Mouse (Mus musculus) lung, embryonic 14.5 days (tissue): Measurements from ENCODE around the gene Vps54. TPM values are rescaled to one million over a fixed set of nuclear protein-coding genes. Genes with fewer than 3 reads are reported as not detected.

Experiments used
- ATAC-seq: fragments of 200-750 bp; cut with Nextera tagmentation; 2 replicates; pipeline ENCODE4 v1.8.0; 2017; ENCODE audit warnings: mild to moderate bottlenecking, moderate TSS enrichment, moderate library complexity; ENCODE audit not compliant: insufficient read depth
- DNase-seq: peaks from one replicate; pipeline ENCODE4 v3.0.0-alpha.2; 2015
- H3K27ac ChIP-seq: fragments of 300-500 bp; sonication (generic); 2 replicates; pipeline ENCODE4 v1.5.1; 2014; ENCODE audit warnings: low read depth, mild to moderate bottlenecking, moderate library complexity
- H3K27me3 ChIP-seq: fragments of 300-500 bp; sonication (generic); 2 replicates; pipeline ENCODE4 v1.6.1; 2014; ENCODE audit warnings: low read length, control low read depth; ENCODE audit not compliant: insufficient read depth
- H3K36me3 ChIP-seq: fragments of 300-500 bp; sonication (generic); 2 replicates; pipeline ENCODE4 v1.6.1; 2014; ENCODE audit warnings: control low read depth; ENCODE audit not compliant: insufficient read depth
- H3K4me1 ChIP-seq: fragments of 300-500 bp; sonication (generic); 2 replicates; pipeline ENCODE4 v1.6.1; 2014; ENCODE audit warnings: antibody characterized with exemption, control low read depth; ENCODE audit not compliant: insufficient read depth
- H3K4me2 ChIP-seq: fragments of 300-500 bp; sonication (generic); 2 replicates; pipeline ENCODE4 v1.6.1; 2014; ENCODE audit warnings: mild to moderate bottlenecking
- H3K4me3 ChIP-seq: fragments of 300-500 bp; sonication (generic); 2 replicates; pipeline ENCODE4 v1.5.1; 2014; ENCODE audit warnings: low read depth, low read length
- H3K9ac ChIP-seq: fragments of 300-500 bp; sonication (generic); 2 replicates; pipeline ENCODE4 v1.6.1; 2014
- H3K9me3 ChIP-seq: fragments of 300-500 bp; sonication (generic); 2 replicates; pipeline ENCODE4 v1.6.1; 2016; ENCODE audit warnings: low read depth, low read length, control low read depth
- CTCF ChIP-seq: IDR thresholded peaks from 2 replicates; pipeline ENCODE4 v1.5.1; 2016; ENCODE audit warnings: antibody characterized with exemption, low read depth
- WGBS: fragments of 180-500 bp; shearing (Covaris S2); extraction: QIAGEN DNeasy Blood & Tissue Kit; methylation state at CpG from one replicate; pipeline ENCODE4 v1.1.7; 2014; 5-methylcytosine and 5-hydroxymethylcytosine counted together
- polyA plus RNA-seq: library from polyadenylated mRNA; unstranded; fragments of >200 nt; fragmentation: Nextera tagmentation; extraction: Ambion mirVana; gene quantifications from 2 replicates; pipeline ENCODE4 v1.2.1, GENCODE M21; 2014

Vps54 gene
- polyA plus RNA-seq, 1 experiment from 2014 or later, result 17.9 TPM

DNA sequence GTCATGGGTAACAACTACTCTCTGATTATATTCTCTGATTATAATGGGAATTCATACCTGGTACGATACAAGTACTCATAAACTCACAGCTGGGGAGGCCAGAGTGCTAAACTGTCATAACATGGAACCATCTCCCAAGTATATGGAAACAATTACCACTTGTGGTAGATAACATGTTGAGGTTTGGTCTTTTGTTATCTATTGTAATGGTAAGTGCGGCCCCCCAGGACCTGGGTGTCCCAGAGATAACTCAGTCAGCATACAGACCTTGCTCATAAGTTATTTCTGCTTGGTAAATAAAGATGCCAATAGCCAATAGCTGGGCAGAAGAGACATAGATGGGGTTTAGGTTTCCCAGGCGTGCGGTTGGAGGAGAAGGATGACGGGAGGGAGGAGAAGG, 104.4 kb downstream of the Vps54 start:
- no peaks in the 10 kb centered on the region for H3K27me3 ChIP-seq
- DNase-seq (no peak), ATAC-seq (no peak)
- H3K4me1 ChIP-seq, result no peaks in the 10 kb centered on the region
- H3K36me3 ChIP-seq, result peaks cover 26% of the 10 kb centered on the region
- H3K9me3 ChIP-seq, result no peaks in the 10 kb centered on the region
- 97% methylated on average over 5 of the region's 5 CpGs for WGBS
- no peak overlapping the region for H3K27ac ChIP-seq
- H3K9ac ChIP-seq, result no peak overlapping the region
- no peak overlapping the region for H3K4me2 ChIP-seq
- no peak for TF ChIP-seq CTCF
- H3K4me3 ChIP-seq, result no peak overlapping the region

GRCm38 (mm10) chr11:21346020-21346419, 106.9 kb downstream of the Vps54 start:
- Histone ChIP-seq H3K27me3 (no peaks in the 10 kb centered on the region), H3K4me1 (no peaks in the 10 kb centered on the region), H3K9ac (no peak overlapping the region), H3K9me3 (no peaks in the 10 kb centered on the region), H3K36me3 (peaks cover 36% of the 10 kb centered on the region), H3K4me3 (no peak overlapping the region), H3K4me2 (no peak overlapping the region), H3K27ac (no peak overlapping the region)
- WGBS, result 93% methylated on average over 3 of the region's 3 CpGs
- ATAC-seq (no peak), DNase-seq (no peak)
- TF ChIP-seq CTCF, result no peak

- no peak for ATAC-seq
- H3K9ac ChIP-seq, result no peak overlapping the region
- peaks cover 47% of the 10 kb centered on the region for H3K36me3 ChIP-seq
- no peak for DNase-seq
- TF ChIP-seq CTCF, result no peak
- 81% methylated on average over 2 of the region's 2 CpGs for WGBS
- H3K4me1 ChIP-seq, result no peaks in the 10 kb centered on the region
- no peaks in the 10 kb centered on the region for H3K9me3 ChIP-seq
- no peak overlapping the region for H3K27ac ChIP-seq
- no peak overlapping the region for H3K4me2 ChIP-seq
- H3K4me3 ChIP-seq, result no peak overlapping the region
- H3K27me3 ChIP-seq, result no peaks in the 10 kb centered on the region
These were observed 109.8 kb downstream of the Vps54 start for GRCm38 (mm10) chr11:21348890-21349289.

- no peak for ATAC-seq
- Histone ChIP-seq H3K36me3 (peaks cover 38% of the 10 kb centered on the region), H3K4me3 (no peak overlapping the region), H3K27ac (no peak overlapping the region), H3K27me3 (no peaks in the 10 kb centered on the region), H3K9ac (no peak overlapping the region), H3K9me3 (no peaks in the 10 kb centered on the region), H3K4me2 (no peak overlapping the region), H3K4me1 (no peaks in the 10 kb centered on the region)
- WGBS, result 82% methylated on average over 7 of the region's 7 CpGs
- no peak for DNase-seq
- TF ChIP-seq CTCF, result no peak
These were observed 112.2 kb downstream of the Vps54 start for GRCm38 (mm10) chr11:21351296-21351695.

- H3K4me2 ChIP-seq, result no peak overlapping the region
- no peaks in the 10 kb centered on the region for H3K36me3 ChIP-seq
- WGBS, result 90% methylated on average over 4 of the region's 4 CpGs
- no peaks in the 10 kb centered on the region for H3K27me3 ChIP-seq
- ATAC-seq (no peak), DNase-seq (no peak)
- H3K9ac ChIP-seq, result no peak overlapping the region
- 0 out of 2 replicates have a peak, but pooled peaks cover under 1% of the 10 kb centered on the region for H3K4me1 ChIP-seq
- H3K9me3 ChIP-seq, result no peaks in the 10 kb centered on the region
- H3K27ac ChIP-seq, result no peak overlapping the region
- H3K4me3 ChIP-seq, result no peak overlapping the region
- TF ChIP-seq CTCF, result no peak
These were observed 124.3 kb downstream of the Vps54 start for GRCm38 (mm10) chr11:21363144-21363940.

- TF ChIP-seq CTCF, result no peak
- Histone ChIP-seq H3K4me2 (peak overlapping the region; percentile 68), H3K4me1 (peaks cover 14% of the 10 kb centered on the region), H3K9ac (peak overlapping the region; percentile 84), H3K9me3 (no peaks in the 10 kb centered on the region), H3K27ac (no peak overlapping the region), H3K27me3 (no peaks in the 10 kb centered on the region), H3K4me3 (peak overlapping the region; percentile 64), H3K36me3 (no peaks in the 10 kb centered on the region)
- no peak for ATAC-seq
- DNase-seq, result peak; percentile 47
- WGBS, result 24% methylated on average over 7 of the region's 7 CpGs
These were observed 129.4 kb downstream of the Vps54 start for GRCm38 (mm10) chr11:21368466-21368865.

- Histone ChIP-seq H3K9me3 (no peaks in the 10 kb centered on the region), H3K9ac (peak overlapping the region; percentile 84), H3K27me3 (no peaks in the 10 kb centered on the region), H3K4me2 (peak overlapping the region; percentile 68), H3K4me3 (peak overlapping the region; percentile 64), H3K4me1 (peaks cover 14% of the 10 kb centered on the region), H3K36me3 (no peaks in the 10 kb centered on the region), H3K27ac (peak overlapping the region; percentile 97)
- 8% methylated on average over 9 of the region's 9 CpGs for WGBS
- TF ChIP-seq CTCF, result no peak
- peak; percentile 58 for DNase-seq
- no peak for ATAC-seq
These were observed 130.4 kb downstream of the Vps54 start for GRCm38 (mm10) chr11:21369248-21370016.
